ENCODE assay signal across 18 mouse cellular contexts in the genomic region with DNA sequence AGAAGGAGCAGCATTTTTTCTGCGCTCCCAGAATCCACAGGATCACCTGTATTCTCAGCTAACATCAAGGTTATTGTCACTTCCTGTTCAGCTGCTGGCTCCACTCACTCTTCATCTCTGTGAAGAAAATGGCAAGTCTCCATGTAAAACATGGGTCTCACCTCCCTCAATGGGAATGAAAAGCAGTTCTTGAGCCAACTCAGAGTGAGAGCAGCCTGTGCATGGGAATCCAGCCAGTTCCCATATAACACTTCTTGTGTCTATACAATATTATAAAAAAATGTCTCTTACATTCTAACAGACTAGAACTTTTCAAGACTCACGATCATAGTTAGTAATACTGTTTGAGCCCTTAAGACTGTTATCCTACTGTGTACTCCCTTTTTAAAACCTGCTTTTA. TPM values are rescaled to one million over a fixed set of nuclear protein-coding genes. Genes with fewer than 3 reads are reported as not detected.
"Had no signal": no experiment of that assay in that cellular context is flagged by ENCODE, and none has a peak within 500 bp of the region (broad histone marks: within the 10 kb centered on the region; RNA-seq: fewer than 3 reads in every experiment).

No protein-coding gene starts in this region.

- DNase-seq: kidney, adult 9 months; kidney, postnatal 36 days; layer of hippocampus, adult 9-11 months; layer of hippocampus, postnatal 36 days; lung, adult 2 months; lung, postnatal 10 days; thymus, postnatal 4 days had no signal

- ATAC-seq: midbrain, embryonic 15.5 days had no signal

RNA-seq across cellular contexts. Expression of a gene that starts 57.7 kb away (rescaled TPM):
- total RNA-seq: monocyte, adult 5-6 weeks; neutrophil, adult 5-6 weeks had no signal
- polyA plus RNA-seq: kidney, postnatal 0 days; limb, embryonic 13.5 days; liver, embryonic 11.5 days; liver, embryonic 15.5 days; lung, adult 2 months; macrophage; spleen, adult 2 months; stomach, embryonic 15.5 days; thymus, postnatal 0 days had no signal
